Mouse (Mus musculus): ENCODE results near the gene Sema6d. TPM values are rescaled to one million over a fixed set of nuclear protein-coding genes. Genes with fewer than 3 reads are reported as not detected.

Sema6d gene
- total and polyA plus RNA-seq, 3 experiments: 0.05 TPM; not detected in 2

GRCm38 (mm10) chr2:124607986-124608385 lies 518.2 kb downstream of the Sema6d start:
- H3K36me3 ChIP-seq (replicated peaks): no peaks in the 10 kb centered on the region
- no peak for TF ChIP-seq GATA2 (IDR thresholded peaks at IDR 0.05; ENCODE audit: borderline replicate concordance, low read depth, low read length)
- TF ChIP-seq CTCF (IDR thresholded peaks at IDR 0.05; ENCODE audit: low read depth, low read length): no peak
- TF ChIP-seq GATA1 (IDR thresholded peaks at IDR 0.05; ENCODE audit: borderline replicate concordance, low read length): no peak
- TF ChIP-seq POLR2AphosphoS5 (IDR thresholded peaks at IDR 0.05; ENCODE audit: insufficient replicate concordance, low read depth, low read length): no peak
- no peak for TF ChIP-seq TAL1 (conservative IDR thresholded peaks at IDR 0.05; ENCODE audit: low read depth, low read length)
- no peaks in the 10 kb centered on the region for H3K27me3 ChIP-seq (ENCODE audit: insufficient read depth, low read length)
- no peak overlapping the region for H3K4me3 ChIP-seq (ENCODE audit: low read depth, low read length)
- DNase-seq (ENCODE audit: low spot score): no peak
- H3K9me3 ChIP-seq (replicated peaks): peaks cover 43% of the 10 kb centered on the region
- no peaks in the 10 kb centered on the region for H3K4me1 ChIP-seq (ENCODE audit: insufficient read depth, low read depth, low read length)
- ATAC-seq (ENCODE audit: extremely low read depth, insufficient number of reproducible peaks, low FRiP score, poor library complexity, severe bottlenecking): no peak

DNA sequence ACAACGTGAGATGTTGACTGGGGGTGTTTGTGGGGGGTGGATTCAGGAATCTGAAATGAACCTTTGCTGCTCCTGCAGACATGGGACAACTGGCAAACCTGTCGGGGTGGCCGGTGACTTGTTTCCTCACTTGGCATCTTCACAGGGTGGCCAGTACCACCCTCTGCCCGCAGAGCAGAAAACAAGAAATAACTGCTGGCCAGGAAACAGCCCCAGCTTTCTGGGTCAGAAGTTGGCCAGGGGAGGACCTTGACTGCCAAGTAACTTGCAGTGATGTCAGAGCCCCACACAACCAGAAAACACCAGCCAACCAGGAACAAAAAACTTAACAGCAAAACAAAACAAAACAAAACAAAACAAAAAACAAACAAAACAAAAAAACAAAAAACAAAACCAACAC lies 518.8 kb downstream of the Sema6d start:
- no peak overlapping the region for H3K4me3 ChIP-seq (ENCODE audit: low read depth, low read length)
- no peaks in the 10 kb centered on the region for H3K36me3 ChIP-seq (replicated peaks)
- peaks cover 44% of the 10 kb centered on the region for H3K9me3 ChIP-seq (replicated peaks)
- TF ChIP-seq POLR2AphosphoS5 (IDR thresholded peaks at IDR 0.05; ENCODE audit: insufficient replicate concordance, low read depth, low read length) (no peak), GATA1 (IDR thresholded peaks at IDR 0.05; ENCODE audit: borderline replicate concordance, low read length) (no peak), TAL1 (conservative IDR thresholded peaks at IDR 0.05; ENCODE audit: low read depth, low read length) (no peak), GATA2 (IDR thresholded peaks at IDR 0.05; ENCODE audit: borderline replicate concordance, low read depth, low read length) (no peak), CTCF (IDR thresholded peaks at IDR 0.05; ENCODE audit: low read depth, low read length) (no peak)
- H3K4me1 ChIP-seq (ENCODE audit: insufficient read depth, low read depth, low read length): no peaks in the 10 kb centered on the region
- no peak for ATAC-seq (ENCODE audit: extremely low read depth, insufficient number of reproducible peaks, low FRiP score, poor library complexity, severe bottlenecking)
- H3K27me3 ChIP-seq (ENCODE audit: insufficient read depth, low read length): no peaks in the 10 kb centered on the region
- DNase-seq (ENCODE audit: low spot score): no peak

DNA sequence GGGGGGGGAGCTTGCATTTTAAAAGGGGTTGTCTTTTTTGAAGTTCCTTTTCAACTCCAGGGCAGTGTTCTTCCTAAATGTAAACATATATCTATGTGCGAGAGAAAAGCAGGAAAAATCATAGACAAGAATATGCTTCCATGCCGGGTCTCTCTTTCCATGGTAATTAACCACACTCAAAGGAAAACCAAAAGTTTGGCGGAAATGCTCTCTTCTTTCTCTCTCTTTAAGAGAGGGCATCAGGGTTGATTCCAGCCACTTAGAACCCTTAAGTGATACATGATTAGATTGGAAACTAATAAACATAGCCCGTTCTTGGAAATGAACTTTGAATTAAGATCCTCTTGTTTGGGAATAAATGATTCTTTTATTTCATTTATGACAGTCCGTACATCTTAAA lies 519.2 kb downstream of the Sema6d start:
- TF ChIP-seq TAL1 (conservative IDR thresholded peaks at IDR 0.05; ENCODE audit: low read depth, low read length): no peak
- ATAC-seq (ENCODE audit: extremely low read depth, insufficient number of reproducible peaks, low FRiP score, poor library complexity, severe bottlenecking) (no peak), DNase-seq (ENCODE audit: low spot score) (no peak)
- H3K4me3 ChIP-seq (ENCODE audit: low read depth, low read length): no peak overlapping the region
- no peaks in the 10 kb centered on the region for H3K4me1 ChIP-seq (ENCODE audit: insufficient read depth, low read depth, low read length)
- H3K9me3 ChIP-seq (replicated peaks): peaks cover 48% of the 10 kb centered on the region
- H3K27me3 ChIP-seq (ENCODE audit: insufficient read depth, low read length): no peaks in the 10 kb centered on the region
- H3K36me3 ChIP-seq (replicated peaks): no peaks in the 10 kb centered on the region

DNA sequence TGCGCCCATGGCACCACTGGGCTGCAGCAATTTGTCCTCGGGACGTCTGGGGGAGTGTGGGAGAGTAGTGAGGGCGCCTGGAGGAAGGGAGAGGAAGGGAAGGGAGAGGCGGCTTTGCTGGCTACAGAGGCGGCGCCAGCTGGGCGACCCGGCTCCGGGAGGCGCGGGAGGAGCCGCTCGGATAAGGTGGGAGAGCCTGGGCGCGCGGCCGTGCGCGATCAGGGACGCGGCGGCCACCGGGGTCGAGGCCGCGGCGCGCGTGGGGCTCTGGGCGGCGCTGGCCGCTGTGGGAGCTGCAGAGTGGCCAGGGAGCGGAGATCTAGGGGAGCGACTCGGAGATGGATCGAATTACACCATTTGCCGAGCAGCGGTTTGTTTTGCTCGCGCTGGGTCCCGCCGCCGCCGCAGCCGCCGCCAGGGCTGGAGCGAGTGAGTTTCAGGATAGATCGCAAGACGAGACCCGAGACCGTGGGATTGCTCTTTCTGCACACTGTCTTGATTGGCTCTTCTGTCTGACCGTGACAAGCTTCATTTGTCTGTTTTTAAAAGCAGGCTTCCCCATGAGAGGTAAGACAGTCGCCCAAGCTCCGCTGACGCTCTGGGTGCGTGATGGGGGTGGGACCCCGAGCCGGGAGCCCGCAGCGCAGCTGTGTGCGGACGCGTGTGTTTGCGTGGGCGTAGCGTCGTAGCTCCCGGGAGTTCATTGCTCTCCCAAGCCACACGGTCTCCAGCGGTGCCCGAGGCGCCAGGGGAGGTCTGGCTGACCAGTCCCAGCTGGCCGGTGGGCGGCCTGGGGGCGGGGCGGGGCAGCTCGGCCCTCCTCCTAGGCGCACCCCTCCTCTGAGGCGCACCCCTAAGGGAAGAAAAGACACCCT lies 520.2 kb downstream of the Sema6d start:
- Histone ChIP-seq H3K9me3 (replicated peaks) (peaks cover 53% of the 10 kb centered on the region), H3K27me3 (ENCODE audit: insufficient read depth, low read length) (no peaks in the 10 kb centered on the region), H3K4me3 (ENCODE audit: low read depth, low read length) (no peak overlapping the region; the same call in 1 of the 2 replicates), H3K36me3 (replicated peaks) (no peaks in the 10 kb centered on the region), H3K4me1 (ENCODE audit: insufficient read depth, low read depth, low read length) (no peaks in the 10 kb centered on the region)
- ATAC-seq (ENCODE audit: extremely low read depth, insufficient number of reproducible peaks, low FRiP score, poor library complexity, severe bottlenecking): no peak
- no peak for TF ChIP-seq TAL1 (conservative IDR thresholded peaks at IDR 0.05; ENCODE audit: low read depth, low read length)
- TF ChIP-seq CTCF (IDR thresholded peaks at IDR 0.05; ENCODE audit: low read depth, low read length): no peak
- TF ChIP-seq GATA1 (IDR thresholded peaks at IDR 0.05; ENCODE audit: borderline replicate concordance, low read length): no peak
- TF ChIP-seq GATA2 (IDR thresholded peaks at IDR 0.05; ENCODE audit: borderline replicate concordance, low read depth, low read length): no peak
- no peak for TF ChIP-seq POLR2AphosphoS5 (IDR thresholded peaks at IDR 0.05; ENCODE audit: insufficient replicate concordance, low read depth, low read length)
- DNase-seq (ENCODE audit: low spot score): no peak

GRCm38 (mm10) chr2:124610586-124611105 lies 520.9 kb downstream of the Sema6d start:
- Histone ChIP-seq H3K36me3 (replicated peaks) (no peaks in the 10 kb centered on the region), H3K4me1 (ENCODE audit: insufficient read depth, low read depth, low read length) (no peaks in the 10 kb centered on the region), H3K27me3 (ENCODE audit: insufficient read depth, low read length) (no peaks in the 10 kb centered on the region), H3K9me3 (replicated peaks) (peaks cover 59% of the 10 kb centered on the region), H3K4me3 (ENCODE audit: low read depth, low read length) (no peak overlapping the region; the same call in 1 of the 2 replicates)
- no peak for TF ChIP-seq GATA1 (IDR thresholded peaks at IDR 0.05; ENCODE audit: borderline replicate concordance, low read length)
- no peak for TF ChIP-seq GATA2 (IDR thresholded peaks at IDR 0.05; ENCODE audit: borderline replicate concordance, low read depth, low read length)
- TF ChIP-seq POLR2AphosphoS5 (IDR thresholded peaks at IDR 0.05; ENCODE audit: insufficient replicate concordance, low read depth, low read length): no peak
- no peak for TF ChIP-seq TAL1 (conservative IDR thresholded peaks at IDR 0.05; ENCODE audit: low read depth, low read length)
- no peak for TF ChIP-seq CTCF (IDR thresholded peaks at IDR 0.05; ENCODE audit: low read depth, low read length)
- ATAC-seq (ENCODE audit: extremely low read depth, insufficient number of reproducible peaks, low FRiP score, poor library complexity, severe bottlenecking) (no peak), DNase-seq (ENCODE audit: low spot score) (no peak)

- no peaks in the 10 kb centered on the region for H3K4me1 ChIP-seq (ENCODE audit: insufficient read depth, low read depth, low read length)
- no peak for ATAC-seq (ENCODE audit: extremely low read depth, insufficient number of reproducible peaks, low FRiP score, poor library complexity, severe bottlenecking)
- TF ChIP-seq GATA2 (IDR thresholded peaks at IDR 0.05; ENCODE audit: borderline replicate concordance, low read depth, low read length) (no peak), GATA1 (IDR thresholded peaks at IDR 0.05; ENCODE audit: borderline replicate concordance, low read length) (no peak), POLR2AphosphoS5 (IDR thresholded peaks at IDR 0.05; ENCODE audit: insufficient replicate concordance, low read depth, low read length) (no peak), TAL1 (conservative IDR thresholded peaks at IDR 0.05; ENCODE audit: low read depth, low read length) (no peak), CTCF (IDR thresholded peaks at IDR 0.05; ENCODE audit: low read depth, low read length) (no peak)
- DNase-seq (ENCODE audit: low spot score): no peak
- H3K36me3 ChIP-seq (replicated peaks): no peaks in the 10 kb centered on the region
- no peak overlapping the region for H3K4me3 ChIP-seq (ENCODE audit: low read depth, low read length)
- H3K9me3 ChIP-seq (replicated peaks): peaks cover 65% of the 10 kb centered on the region
- no peaks in the 10 kb centered on the region for H3K27me3 ChIP-seq (ENCODE audit: insufficient read depth, low read length)
Measured at GRCm38 (mm10) chr2:124611226-124611625, 521.5 kb downstream of the Sema6d start.
